Mouse (Mus musculus): ENCODE results near the gene Wdtc1.

DNA sequence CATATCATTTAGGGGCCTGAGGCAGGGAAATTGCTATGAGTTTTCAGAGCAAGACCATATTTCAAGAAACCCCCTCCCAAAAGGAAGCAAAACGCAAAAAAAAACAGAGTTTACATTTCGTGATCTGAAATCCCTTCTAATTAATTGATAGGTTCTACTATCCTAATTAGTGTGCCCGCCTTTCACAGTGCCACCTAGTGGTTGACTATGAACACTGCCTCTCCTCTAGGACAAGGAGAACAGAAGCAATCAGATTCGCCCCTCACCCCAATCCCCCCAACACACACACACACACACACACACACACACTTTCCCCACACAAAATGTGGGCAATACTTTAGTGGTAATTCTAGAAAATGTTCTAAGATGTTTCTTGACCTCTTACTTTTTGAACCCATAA, 9.2 kb downstream of the Wdtc1 start:
- TF ChIP-seq SMC3 (IDR thresholded peaks at IDR 0.05; ENCODE audit: low read depth, low read length), result peak; percentile 60
- TF ChIP-seq ETS1 (IDR thresholded peaks at IDR 0.05; ENCODE audit: low read depth, low read length), result no peak
- peak; percentile 69 to 72 (median 71) for TF ChIP-seq CTCF (IDR thresholded peaks at IDR 0.05 in 2 of 3, conservative IDR thresholded peaks at IDR 0.05 in 1 of 3; ENCODE audit: control insufficient read depth in 1 of 3, insufficient read depth in 1 of 3, low read depth in 2 of 3, low read length in 3 of 3, poor library complexity in 1 of 3, severe bottlenecking in 1 of 3)
- TF ChIP-seq CHD2 (IDR thresholded peaks at IDR 0.05; ENCODE audit: low read length), result no peak
- no peak for TF ChIP-seq MEF2A (IDR thresholded peaks at IDR 0.05; ENCODE audit: extremely low read depth, insufficient replicate concordance, low read depth, low read length, poor library complexity, severe bottlenecking)

Measured in MEL (cell line).